Mouse (Mus musculus) midbrain, embryonic 11.5 days (tissue): ENCODE data around the gene Ube2g1. TPM values are rescaled to one million over a fixed set of nuclear protein-coding genes. Genes with fewer than 3 reads are reported as not detected.
"Not testable (repeated sequence)": the region's sequence is repeated elsewhere in the genome, so short reads cannot be mapped to it uniquely, and the experiment has no call there.

ENCODE experiments used
- ATAC-seq: fragments of 200-750 bp; cut with Nextera tagmentation; 2 replicates; pipeline ENCODE4 v1.8.0; 2017; ENCODE audit warnings: moderate TSS enrichment, moderate library complexity; ENCODE audit not compliant: low FRiP score
- DNase-seq: peaks from one replicate; pipeline ENCODE4 v3.0.0; 2015; ENCODE audit warnings: low spot score; ENCODE audit errors: missing footprints
- H3K27ac ChIP-seq: fragments of 300-500 bp; sonication (generic); 2 replicates; pipeline ENCODE4 v1.5.1; 2014; ENCODE audit warnings: low read depth, low read length
- H3K27me3 ChIP-seq: fragments of 300-500 bp; sonication (generic); 2 replicates; pipeline ENCODE4 v1.6.1; 2014; ENCODE audit warnings: mild to moderate bottlenecking, low read length, moderate library complexity, mixed read lengths; ENCODE audit not compliant: control insufficient read depth, insufficient read depth
- H3K36me3 ChIP-seq: fragments of 300-500 bp; sonication (generic); 2 replicates; pipeline ENCODE4 v1.6.1; 2014; ENCODE audit warnings: mild to moderate bottlenecking, low read length, moderate library complexity, mixed read lengths; ENCODE audit not compliant: control insufficient read depth, insufficient read depth
- H3K4me1 ChIP-seq: fragments of 300-500 bp; sonication (generic); 2 replicates; pipeline ENCODE4 v1.6.1; 2014; ENCODE audit warnings: low read length; ENCODE audit not compliant: control insufficient read depth, insufficient read depth
- H3K4me2 ChIP-seq: fragments of 300-500 bp; sonication (generic); 2 replicates; pipeline ENCODE4 v1.6.1; 2014; ENCODE audit warnings: mild to moderate bottlenecking, moderate library complexity
- H3K4me3 ChIP-seq: fragments of 300-500 bp; sonication (generic); 2 replicates; pipeline ENCODE4 v1.5.1; 2014; ENCODE audit warnings: low read depth, low read length
- H3K9ac ChIP-seq: fragments of 300-500 bp; sonication (generic); 2 replicates; pipeline ENCODE4 v1.6.1; 2014; ENCODE audit warnings: low read length
- H3K9me3 ChIP-seq: fragments of 300-500 bp; sonication (generic); 2 replicates; pipeline ENCODE4 v1.6.1; 2016; ENCODE audit warnings: low read length; ENCODE audit not compliant: control insufficient read depth
- WGBS: fragments of 180-500 bp; shearing (Covaris S2); extraction: QIAGEN DNeasy Blood & Tissue Kit; methylation state at CpG from one replicate; pipeline ENCODE4 v1.1.7; 2014; 5-methylcytosine and 5-hydroxymethylcytosine counted together
- polyA plus RNA-seq: library from polyadenylated mRNA; unstranded; fragments of >200 nt; fragmentation: Nextera tagmentation; extraction: Ambion mirVana; gene quantifications from 2 replicates; pipeline ENCODE4 v1.2.1, GENCODE M21; 2014

Gene Ube2g1
- polyA plus RNA-seq, 1 experiment from 2014 or later: 121 TPM

DNA sequence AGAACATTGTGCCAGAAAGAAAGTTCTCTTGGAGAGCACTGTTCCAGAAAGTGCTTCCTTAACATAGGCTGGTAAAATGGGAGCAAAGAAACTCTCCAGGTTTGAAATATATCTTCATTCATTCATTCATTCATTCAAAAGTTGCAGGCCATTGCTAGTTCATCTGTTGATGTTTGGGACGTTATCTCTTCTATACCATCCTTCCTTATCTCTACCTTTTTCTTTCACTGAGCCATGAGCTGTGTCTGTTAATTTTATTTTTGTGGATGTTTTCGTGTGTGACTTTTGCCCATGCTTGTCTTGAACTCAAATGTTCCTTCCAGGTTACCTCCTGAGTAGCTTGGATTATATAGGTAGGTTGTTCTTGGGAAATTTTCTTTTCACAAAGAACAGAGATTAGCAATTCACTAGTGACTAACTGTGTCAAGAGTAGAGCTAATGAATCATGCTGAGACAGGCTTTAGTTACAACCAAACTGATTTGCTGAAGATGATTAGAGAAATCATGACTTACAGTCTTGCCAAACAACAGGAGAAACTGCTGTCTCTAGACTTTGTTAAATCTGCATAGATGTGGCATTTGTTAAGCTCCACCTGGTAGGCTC is 89.4 kb downstream of the Ube2g1 start:
- no peaks in the 10 kb centered on the region; the same call in 1 of the 2 replicates for H3K36me3 ChIP-seq
- no peak for ATAC-seq
- DNase-seq: no peak
- no peak overlapping the region for H3K4me3 ChIP-seq
- H3K4me2 ChIP-seq: no peak overlapping the region
- H3K27me3 ChIP-seq: no peaks in the 10 kb centered on the region
- H3K9ac ChIP-seq: no peak overlapping the region
- no peaks in the 10 kb centered on the region for H3K9me3 ChIP-seq
- H3K4me1 ChIP-seq: peaks cover 2% of the 10 kb centered on the region
- 90% methylated on average over 2 of the region's 2 CpGs for WGBS
- H3K27ac ChIP-seq: no peak overlapping the region

DNA sequence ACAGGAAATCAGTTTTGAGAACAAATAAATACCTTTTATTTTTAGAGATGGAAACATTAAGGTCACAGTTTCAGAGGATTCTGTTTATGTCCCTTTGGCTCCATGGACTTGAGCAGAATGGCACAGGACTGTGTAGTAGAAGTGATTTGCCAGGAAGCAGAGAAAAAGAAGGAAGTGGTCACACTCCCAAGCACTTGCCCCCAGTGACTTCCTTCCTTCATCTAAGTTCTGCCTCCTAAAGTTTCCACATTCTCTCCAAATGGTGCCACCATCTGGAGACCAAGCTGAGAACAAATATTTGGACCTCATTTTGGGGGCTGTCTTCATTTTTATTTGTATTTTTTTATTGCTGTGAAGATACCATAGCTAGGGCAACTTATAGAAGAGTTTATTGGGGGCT is 90.2 kb downstream of the Ube2g1 start:
- DNase-seq (peak; percentile 69), ATAC-seq (no peak)
- Histone ChIP-seq H3K4me1 (no peaks in the 10 kb centered on the region), H3K9ac (no peak overlapping the region), H3K36me3 (no peaks in the 10 kb centered on the region; the same call in 1 of the 2 replicates), H3K4me3 (no peak overlapping the region), H3K27ac (no peak overlapping the region), H3K9me3 (no peaks in the 10 kb centered on the region), H3K4me2 (no peak overlapping the region), H3K27me3 (no peaks in the 10 kb centered on the region)

DNA sequence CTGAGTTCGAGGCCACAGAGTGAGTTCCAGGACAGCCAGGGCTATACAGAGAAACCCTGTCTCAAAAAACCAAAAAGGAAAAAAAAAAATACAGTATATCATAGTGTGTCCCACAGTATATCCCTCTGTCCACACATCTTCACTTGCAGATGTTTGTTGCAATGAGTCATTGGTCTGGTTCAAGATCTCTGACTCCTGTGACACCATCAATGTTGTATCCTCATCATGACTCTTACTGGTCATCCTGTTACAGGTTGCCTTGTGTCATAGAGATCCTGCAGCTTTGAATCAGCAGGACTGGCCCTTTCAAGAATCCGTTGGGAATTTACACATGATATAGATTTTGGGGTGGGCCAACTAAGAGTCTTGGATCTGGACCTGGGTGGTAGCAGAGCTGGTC is 98.0 kb downstream of the Ube2g1 start:
- DNase-seq: peak; percentile 12
- 96% methylated on average over 2 of the region's 2 CpGs for WGBS
- not testable (repeated sequence) for H3K9ac ChIP-seq, H3K4me1 ChIP-seq, H3K4me2 ChIP-seq, H3K4me3 ChIP-seq, ATAC-seq, H3K9me3 ChIP-seq, H3K27ac ChIP-seq, H3K36me3 ChIP-seq, H3K27me3 ChIP-seq

DNA sequence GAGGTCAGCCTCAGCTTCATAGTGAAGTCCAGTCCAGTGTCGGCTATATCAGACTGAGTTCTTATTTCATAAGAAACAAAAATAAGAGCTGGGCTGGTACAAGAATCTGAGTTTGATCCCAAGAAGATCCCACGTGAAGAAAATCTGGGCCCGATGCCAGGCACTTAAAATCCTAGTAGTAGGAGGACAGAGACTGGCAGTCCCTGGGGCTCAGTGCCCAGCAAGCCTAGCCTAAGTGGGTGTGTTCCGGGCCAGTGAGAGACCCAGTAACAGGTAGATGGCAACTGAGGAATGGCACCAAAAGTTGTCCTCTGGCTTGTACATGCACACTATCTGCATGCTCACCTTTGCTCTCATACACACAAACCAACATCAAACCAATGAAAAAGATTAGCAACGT is 105.6 kb downstream of the Ube2g1 start:
- H3K4me2 ChIP-seq: no peak overlapping the region
- no peak overlapping the region for H3K4me3 ChIP-seq
- no peaks in the 10 kb centered on the region for H3K9me3 ChIP-seq
- no peaks in the 10 kb centered on the region for H3K27me3 ChIP-seq
- no peaks in the 10 kb centered on the region for H3K4me1 ChIP-seq
- WGBS: 94% methylated on average over 5 of the region's 5 CpGs
- no peak overlapping the region for H3K27ac ChIP-seq
- ATAC-seq (no peak), DNase-seq (peak; percentile 75)
- no peak overlapping the region for H3K9ac ChIP-seq
- peaks cover 8% of the 10 kb centered on the region for H3K36me3 ChIP-seq

DNA sequence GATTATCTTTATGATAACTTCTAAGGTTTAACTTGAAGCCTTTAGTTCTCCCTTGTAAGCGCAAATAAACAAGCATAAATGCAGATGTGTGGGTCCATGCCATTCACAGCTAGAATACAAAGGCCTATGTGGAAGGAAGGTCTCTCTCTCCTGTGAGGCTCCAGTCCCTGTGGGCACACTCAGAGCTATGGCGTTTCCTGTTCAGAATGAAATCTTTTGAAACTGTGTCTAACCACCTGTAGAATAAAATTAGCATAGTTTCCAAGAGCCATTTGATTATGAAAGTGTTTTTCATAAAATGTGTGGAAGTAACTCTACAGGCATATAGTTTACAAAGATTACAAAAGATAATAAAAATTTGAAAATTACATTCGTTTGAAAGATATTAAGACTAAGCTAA is 111.1 kb downstream of the Ube2g1 start:
- no peak overlapping the region for H3K9ac ChIP-seq
- no peaks in the 10 kb centered on the region for H3K27me3 ChIP-seq
- no peaks in the 10 kb centered on the region for H3K4me1 ChIP-seq
- 92% methylated on average over 3 of the region's 3 CpGs for WGBS
- DNase-seq (peak; percentile 47), ATAC-seq (no peak)
- H3K4me3 ChIP-seq: no peak overlapping the region
- peaks cover under 1% of the 10 kb centered on the region; the same call in 1 of the 2 replicates for H3K36me3 ChIP-seq
- no peak overlapping the region for H3K4me2 ChIP-seq
- H3K9me3 ChIP-seq: no peaks in the 10 kb centered on the region
- no peak overlapping the region for H3K27ac ChIP-seq

DNA sequence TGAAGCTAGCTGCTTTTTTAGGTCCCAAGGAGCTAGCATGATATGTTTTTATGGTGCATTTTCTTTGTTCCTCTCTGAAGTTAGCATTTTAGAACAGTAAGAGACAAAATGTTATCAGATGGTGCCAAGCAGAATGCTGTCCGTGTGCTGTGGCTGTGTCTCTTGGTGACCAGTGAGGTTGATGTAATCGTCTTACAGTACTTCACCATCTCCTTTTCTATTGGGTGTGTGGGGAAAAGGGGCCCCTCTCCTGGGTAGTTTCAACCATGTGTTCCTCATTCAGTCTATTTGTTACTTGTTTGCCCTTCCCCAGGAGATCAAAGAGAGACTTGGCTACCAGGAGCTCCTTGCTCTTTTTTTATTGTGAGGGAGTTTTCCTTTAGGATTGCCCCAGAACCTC is 116.1 kb downstream of the Ube2g1 start:
- H3K4me3 ChIP-seq: no peak overlapping the region
- DNase-seq: peak; percentile 69
- no peaks in the 10 kb centered on the region for H3K4me1 ChIP-seq
- no peak overlapping the region for H3K9ac ChIP-seq
- no peak overlapping the region for H3K27ac ChIP-seq
- no peaks in the 10 kb centered on the region for H3K36me3 ChIP-seq
- no peak overlapping the region for H3K4me2 ChIP-seq
- H3K9me3 ChIP-seq: no peaks in the 10 kb centered on the region
- ATAC-seq: no peak
- H3K27me3 ChIP-seq: no peaks in the 10 kb centered on the region
- WGBS: 72% methylated on average over 2 of the region's 2 CpGs

DNA sequence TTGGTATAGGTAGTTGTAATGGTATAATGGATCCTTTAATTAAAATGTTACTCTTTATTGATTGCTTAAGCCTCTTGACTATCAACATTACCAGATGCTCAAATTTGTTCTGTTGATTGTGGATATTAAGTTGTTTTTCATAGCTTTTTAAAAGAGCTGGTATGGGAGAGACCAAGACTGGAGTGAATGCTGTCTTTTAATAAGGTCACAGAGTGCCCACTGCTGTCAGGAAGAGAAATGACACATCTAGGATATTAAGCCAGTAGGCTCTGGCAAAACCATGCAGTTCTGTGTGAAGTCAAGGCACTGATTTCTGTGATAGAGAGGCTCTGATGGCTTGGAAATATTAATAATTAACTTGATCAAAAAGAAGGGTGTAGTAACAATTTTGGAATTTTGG is 116.8 kb downstream of the Ube2g1 start:
- H3K4me3 ChIP-seq: no peak overlapping the region
- DNase-seq (peak; percentile 51), ATAC-seq (no peak)
- H3K4me2 ChIP-seq: no peak overlapping the region
- no peak overlapping the region for H3K9ac ChIP-seq
- H3K27ac ChIP-seq: no peak overlapping the region
- no peaks in the 10 kb centered on the region for H3K4me1 ChIP-seq
- no peaks in the 10 kb centered on the region for H3K9me3 ChIP-seq
- H3K27me3 ChIP-seq: no peaks in the 10 kb centered on the region
- H3K36me3 ChIP-seq: no peaks in the 10 kb centered on the region

DNA sequence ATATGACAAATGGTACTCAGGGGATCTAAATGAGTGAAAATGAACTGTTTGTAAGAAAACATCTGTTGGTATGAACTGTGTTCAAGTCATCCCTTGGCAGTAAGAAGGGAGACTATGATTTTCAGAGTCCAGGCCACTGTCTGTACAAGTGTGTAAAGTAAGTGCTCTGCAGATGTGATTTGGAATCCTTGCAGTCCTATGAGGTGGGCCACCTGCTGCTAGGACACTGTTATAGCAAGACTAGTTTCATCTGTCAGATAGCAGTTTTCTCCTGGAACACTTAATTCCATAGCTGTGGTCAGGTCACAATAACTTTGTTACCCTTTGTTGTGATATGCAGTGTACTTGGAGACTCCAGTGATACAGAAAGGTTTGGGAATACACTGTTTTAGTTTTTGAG is 118.9 kb downstream of the Ube2g1 start:
- DNase-seq (no peak), ATAC-seq (no peak)
- Histone ChIP-seq H3K27ac (no peak overlapping the region), H3K9ac (no peak overlapping the region), H3K36me3 (peaks cover 6% of the 10 kb centered on the region; the same call in 1 of the 2 replicates), H3K27me3 (no peaks in the 10 kb centered on the region), H3K4me1 (no peaks in the 10 kb centered on the region), H3K4me2 (no peak overlapping the region), H3K4me3 (no peak overlapping the region), H3K9me3 (no peaks in the 10 kb centered on the region)

DNA sequence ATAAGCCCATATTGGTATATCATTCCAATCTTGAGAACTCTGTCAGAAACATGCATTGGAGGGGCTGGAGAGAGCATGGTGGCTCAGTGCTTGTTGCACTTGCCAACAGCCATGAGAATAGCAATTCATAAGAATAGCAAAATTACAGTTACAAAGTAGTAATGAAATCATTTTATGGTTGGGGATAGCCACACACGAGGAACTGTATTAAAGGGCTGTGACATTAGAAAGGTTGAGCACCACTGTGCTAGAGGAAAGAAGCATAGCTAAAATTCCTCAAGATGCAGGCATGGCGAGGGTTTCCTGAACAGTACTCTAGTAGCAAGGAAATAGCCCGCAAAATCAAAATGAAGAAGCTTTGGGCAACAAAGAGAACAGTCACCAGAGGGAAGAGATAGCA is 126.7 kb downstream of the Ube2g1 start:
- H3K9me3 ChIP-seq: no peaks in the 10 kb centered on the region
- H3K27me3 ChIP-seq: no peaks in the 10 kb centered on the region
- H3K27ac ChIP-seq: no peak overlapping the region
- ATAC-seq (no peak), DNase-seq (peak; percentile 59)
- 89% methylated on average over 3 of the region's 3 CpGs for WGBS
- no peak overlapping the region for H3K4me2 ChIP-seq
- no peaks in the 10 kb centered on the region for H3K4me1 ChIP-seq
- H3K36me3 ChIP-seq: peaks cover 10% of the 10 kb centered on the region; the same call in 1 of the 2 replicates
- H3K9ac ChIP-seq: no peak overlapping the region
- H3K4me3 ChIP-seq: no peak overlapping the region
